Mouse (Mus musculus): Measurements from ENCODE around the gene Gtsf1l.

DNA sequence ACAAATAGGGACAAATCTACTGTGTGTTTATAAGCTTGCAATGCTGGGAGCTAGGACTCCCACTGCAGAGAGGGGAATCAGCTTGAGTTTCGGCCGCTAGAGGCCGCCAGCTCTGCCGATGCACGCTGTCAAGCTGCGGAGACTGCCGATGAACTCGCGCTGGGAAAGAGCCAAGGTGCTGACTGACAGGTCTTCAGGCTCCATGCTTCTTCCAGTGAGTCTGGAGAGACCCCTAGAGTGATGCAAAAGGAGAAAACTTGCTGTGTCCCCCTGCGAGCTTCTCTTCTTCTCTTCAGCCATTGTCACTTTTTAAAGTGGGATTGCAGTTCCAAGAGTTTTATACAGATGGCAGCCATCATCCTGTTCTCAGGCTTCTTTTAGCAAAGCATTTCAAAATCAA is 39.5 kb downstream of the Gtsf1l start:
- TF ChIP-seq CTCF (IDR thresholded peaks at IDR 0.05; ENCODE audit: low read depth) (peak; percentile 93), EP300 (IDR thresholded peaks at IDR 0.05; ENCODE audit: low read depth) (no peak)
